Mouse (Mus musculus) liver (tissue): Measurements from ENCODE around the gene Plxnc1.

ENCODE experiments used
- DNase-seq: peaks from one replicate; pipeline ENCODE4 v3.0.0-alpha.2; 2020; ENCODE audit warnings: mixed read lengths

Plxnc1 gene

DNA sequence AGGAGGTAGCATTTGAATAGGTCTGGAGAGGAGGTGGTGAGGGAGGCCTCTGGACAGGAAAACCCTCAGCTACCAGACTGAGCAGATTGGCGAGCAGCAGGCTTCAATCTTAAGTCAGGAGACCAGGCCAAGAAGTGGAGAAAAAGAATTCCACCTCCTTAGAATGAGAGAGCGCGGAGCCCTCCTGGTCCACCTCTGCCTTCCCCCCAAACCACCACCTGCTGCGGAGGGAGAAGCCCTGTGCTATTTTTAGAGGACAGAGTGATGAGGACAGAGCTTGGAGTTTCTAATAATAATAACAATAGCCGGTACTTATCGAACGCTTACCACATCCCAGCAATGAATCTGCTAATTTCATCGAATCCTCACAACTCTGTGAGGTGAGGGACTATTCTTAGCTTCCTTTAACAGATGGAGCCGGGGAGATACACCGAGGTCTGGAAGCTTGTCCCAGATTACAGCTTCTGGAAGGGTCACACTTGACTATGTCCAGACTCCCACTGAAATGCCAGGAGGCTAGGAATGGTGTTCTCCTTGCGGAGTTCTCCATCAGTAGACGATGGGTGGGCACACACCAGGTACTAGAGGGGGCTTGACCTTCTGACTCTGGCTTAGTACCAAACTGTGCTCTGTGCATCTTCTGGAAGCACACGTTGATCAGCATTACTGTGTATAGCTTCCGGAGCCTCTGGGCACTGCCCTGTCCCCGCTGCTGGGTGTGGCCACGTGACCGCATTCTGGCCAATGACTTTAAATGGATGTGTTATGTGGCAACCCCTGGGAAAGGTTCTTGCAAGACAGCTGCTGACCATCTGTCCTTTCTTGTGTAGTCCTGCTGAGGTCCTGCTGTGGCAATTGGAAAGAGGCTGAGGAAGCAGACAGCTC lies 125.6 kb downstream of the Plxnc1 start:
- no peak for DNase-seq

DNA sequence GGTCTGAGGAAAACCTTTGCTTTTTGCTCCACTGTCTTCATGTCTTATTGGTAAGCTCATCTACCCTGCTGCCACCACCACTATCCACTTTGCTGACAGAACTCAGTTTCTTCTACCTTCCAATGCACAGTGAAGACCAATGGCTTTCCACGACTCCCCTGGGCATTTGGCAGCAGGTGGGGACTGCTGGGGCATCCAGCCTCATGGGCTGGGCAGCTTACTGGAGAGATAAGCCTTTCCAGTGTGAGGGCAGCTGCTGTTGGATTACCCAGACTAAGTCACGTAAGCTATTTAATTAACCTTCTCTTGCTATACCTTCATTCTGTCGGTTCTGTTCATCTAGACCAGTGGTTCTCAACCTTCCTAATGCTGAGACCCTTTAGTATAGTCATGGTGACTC lies 126.5 kb downstream of the Plxnc1 start:
- no peak for DNase-seq

DNA sequence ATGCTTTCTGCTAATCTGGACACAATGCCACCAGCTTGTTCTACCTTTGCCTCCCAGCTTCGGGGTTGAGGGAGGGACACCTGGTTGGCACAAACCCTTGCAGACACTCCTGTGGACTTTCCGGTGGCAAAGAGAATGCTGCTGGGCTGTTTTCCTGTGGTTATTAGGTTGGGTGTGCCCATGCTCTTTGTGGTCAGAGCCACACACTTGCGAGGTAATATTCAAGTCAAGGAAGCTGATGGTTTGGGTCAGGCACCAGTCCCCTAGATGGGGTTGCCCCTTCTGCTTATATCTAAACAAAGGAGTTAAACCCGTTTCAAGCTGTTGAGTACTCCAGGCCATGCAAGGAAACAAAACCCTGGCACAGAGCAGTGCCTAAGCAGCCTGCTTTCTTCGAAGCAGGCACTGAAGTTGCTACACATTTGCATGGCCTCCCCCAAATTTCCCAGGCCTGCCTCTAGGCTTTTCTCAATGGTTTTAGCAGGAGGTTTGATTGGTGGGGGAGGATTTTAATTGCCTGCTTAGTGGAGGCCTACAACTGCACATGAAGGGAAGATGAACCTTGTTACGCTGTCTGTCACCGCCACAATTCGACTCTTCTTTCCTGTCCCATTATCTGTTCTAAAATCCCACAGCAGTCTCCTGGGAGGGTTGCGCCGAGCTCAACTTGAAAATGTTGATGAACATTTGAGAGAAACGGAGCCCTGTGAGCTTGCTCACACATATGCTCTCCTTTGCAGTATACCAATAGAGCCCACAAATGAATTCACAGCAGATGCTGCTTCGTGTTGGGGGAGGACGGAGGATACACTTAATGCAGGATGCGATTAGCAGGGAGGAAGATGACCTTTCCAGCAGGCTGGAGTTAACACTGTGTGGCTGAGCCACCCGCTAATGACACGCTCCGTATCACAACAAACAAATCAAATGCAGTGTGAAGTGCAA lies 132.5 kb downstream of the Plxnc1 start:
- no peak for DNase-seq

DNA sequence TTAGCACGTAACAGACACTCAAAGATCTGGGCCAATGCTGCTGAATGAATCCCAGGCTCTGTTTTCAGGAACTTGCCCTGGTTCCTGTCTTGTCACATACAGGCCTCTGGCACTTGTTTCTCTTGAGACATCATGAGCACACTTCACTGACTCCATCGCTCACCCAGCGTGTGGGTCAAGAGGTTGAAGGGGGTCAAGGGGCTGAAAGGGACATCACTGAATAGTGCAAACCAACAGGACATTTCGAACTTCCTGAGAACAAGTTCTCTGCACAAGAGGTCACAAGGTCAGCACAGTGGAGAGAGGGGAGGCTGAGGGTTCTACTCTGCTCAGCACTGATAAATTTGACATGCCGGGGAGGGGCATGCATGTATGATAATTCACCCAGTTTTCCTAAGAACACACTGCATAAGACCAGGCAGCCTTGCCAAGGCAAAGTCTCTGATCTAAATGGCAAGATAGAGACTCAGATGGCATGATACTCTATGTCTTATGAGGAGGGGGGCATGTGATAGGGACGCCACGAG lies 134.6 kb downstream of the Plxnc1 start:
- DNase-seq = no peak

DNA sequence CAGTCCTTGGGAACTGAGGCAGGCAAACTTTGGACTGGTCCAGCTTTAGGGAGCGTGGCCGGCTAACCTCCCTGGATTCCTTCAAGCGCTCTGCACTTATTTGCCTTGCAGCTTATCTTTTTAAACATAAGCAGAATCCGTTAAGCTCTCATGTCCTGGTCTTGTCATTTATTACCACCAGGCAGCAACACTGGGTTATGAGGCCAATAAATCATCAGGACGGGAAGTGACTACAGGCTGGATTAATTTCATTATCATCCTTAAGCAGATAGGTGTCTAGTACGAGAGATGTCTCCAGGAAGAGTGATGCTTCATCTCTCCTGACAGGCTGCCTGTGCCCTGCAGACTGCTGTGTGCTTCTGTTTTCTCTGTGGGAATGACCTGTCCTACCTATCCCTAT lies 136.4 kb downstream of the Plxnc1 start:
- no peak for DNase-seq

DNA sequence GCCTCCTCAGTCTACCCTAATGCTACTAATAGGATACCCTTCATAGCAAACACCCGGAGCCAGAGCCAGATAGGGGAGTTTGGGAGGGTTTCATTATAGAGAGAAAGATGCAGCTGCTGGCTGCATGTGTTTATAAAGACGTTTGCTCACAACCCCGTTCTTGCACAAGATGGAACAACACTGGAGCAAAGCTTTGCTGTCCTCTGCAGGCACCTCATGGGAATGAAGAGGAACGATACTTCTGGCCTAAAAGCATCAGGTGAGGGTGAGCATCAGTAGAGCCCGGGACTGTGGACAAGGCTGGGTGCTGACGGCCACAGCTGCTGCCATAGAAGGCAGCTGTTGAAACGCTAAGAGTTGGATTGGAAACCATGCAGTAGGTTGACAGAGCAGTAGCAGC lies 137.3 kb downstream of the Plxnc1 start:
- no peak for DNase-seq

DNA sequence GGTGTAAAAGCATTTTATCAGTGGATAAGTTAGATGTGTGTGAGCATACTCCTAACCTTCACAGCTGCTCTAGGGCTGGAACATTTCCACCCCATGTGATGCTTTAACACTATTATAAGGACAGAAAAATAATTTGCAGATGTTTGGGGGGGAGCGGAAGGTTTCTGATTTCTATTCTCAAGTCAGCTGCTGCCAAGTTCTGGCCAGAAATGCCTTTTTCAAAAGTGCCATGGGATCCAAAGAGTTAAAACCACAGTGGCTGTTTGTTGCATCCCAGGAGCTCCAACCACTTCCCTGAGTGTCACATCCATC lies 139.8 kb downstream of the Plxnc1 start:
- DNase-seq = no peak

DNA sequence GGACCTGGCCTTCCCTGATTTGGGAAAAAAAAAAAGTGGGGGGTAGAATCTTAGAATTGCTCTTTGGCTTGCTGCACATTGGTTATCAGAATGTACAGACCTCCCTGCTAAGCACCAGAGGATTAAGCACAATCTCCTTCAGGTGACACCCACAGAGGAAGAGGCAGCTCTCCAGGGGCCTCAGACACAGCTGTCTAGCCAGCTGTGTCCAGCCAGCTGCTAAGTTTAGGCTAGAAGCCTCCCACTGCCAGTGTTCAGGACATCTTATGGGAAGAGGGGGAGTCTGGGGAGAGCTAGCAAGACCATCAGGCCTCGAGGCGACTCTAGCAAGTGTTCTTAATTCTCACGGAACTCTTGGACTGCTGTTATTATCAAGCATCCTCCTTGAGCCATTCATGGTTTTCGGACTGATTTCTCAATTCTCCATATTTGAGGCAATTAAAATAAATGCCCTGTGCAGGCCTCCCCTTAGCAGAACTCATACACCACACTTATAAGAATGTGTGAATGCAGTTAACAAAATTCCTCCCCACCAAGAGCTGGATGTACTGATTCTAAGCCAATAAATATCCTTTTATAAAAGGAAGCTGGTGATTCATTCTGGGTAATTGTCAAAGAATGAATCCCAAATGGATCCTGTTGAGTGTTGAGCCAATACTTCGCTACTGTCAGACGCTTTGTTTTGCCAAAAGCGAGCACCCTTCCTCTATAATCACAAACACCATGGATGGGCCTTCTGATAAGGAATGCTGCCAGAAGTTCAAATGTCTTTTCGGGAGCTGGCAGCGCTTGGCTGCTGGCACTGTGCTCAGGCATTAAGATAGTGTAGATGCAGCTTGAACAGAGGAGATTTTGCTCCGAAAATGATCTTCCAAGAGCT lies 140.4 kb downstream of the Plxnc1 start:
- no peak for DNase-seq

DNA sequence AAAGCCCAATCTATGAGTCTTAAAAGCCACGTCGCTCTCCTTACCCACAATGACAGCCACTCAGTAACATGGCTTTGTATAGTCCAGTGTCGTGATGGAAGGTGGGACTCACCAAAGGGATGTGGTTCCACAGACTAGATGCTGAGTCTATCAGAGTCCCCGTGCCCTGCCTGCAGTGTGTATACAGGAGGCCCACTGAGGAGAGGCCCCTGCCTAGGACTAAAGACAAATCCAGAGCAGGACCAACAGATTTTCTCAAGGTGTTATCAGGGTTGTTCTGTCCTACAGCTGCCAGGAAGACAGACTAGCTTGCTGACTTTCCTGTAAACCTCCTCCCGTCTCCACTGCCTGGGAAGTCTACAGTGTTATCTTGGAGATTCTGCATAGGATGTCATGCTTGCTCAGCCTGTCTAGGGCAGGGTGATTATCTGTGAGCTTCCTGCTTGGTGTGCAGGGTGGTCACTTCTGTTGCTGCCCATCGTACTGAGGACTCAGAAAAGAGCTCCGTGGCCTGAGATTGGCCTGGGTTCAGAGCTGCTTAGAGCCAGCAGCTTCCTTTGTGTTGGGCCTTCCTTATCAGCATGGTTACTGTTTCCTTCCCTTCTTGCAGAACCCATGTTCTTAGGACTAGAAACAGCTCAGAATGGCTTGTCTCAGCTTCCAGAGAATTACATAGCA lies 143.8 kb downstream of the Plxnc1 start:
- no peak for DNase-seq

DNA sequence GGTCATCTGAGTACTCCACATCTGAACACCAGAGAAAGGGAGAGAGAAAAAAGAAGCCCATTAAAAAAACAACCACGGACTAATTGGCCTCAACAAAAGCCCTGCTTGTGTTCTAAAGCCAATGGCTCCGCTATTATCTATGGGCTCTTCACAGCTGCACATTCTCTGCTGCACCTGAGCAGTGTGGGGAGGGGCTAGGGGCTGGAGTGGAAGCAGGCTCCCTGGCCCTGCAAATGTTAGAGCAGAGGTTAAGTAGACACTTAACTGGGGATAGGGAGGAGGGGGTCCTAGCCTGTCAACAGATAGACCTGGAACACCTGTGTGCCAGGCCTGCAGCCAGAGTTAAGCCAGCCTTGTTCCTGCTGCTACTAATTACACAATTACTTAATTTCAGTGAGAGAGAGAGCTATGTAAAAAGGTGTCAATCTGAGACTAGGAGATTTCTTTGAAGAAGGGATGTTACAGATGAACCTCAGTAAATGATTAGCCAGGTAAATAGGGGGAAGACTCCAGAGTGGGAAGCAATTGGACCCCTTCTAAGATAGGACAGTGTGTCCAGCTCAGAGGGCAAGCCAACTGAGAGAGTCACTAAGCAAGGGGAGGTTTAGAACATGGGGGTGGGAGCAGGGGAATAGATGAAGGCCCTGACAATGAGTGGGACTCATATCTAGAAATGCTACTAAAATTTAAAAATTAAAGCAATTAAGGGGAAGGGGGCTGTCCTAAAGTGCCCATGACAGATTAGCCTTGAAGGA lies 145.0 kb downstream of the Plxnc1 start:
- no peak for DNase-seq

DNA sequence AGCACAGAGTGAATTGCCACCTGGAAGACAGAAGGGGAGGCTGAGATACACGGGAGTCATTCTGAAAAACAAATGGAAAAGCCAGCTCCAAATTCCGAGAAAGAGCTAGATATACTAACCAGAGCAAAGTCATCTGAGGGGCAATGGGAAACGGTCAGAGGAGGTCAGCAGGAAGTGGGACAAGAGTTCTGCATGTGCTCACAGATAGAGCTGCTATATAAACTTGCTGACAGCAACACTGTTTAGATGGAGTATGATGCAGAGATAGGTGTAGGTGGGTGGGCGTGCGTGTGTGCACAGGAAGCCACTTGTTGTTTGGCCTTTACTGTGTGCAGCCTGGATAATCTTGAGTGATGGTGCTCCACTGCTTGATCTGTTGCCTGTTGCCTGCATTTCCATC lies 146.5 kb downstream of the Plxnc1 start:
- DNase-seq = no peak

DNA sequence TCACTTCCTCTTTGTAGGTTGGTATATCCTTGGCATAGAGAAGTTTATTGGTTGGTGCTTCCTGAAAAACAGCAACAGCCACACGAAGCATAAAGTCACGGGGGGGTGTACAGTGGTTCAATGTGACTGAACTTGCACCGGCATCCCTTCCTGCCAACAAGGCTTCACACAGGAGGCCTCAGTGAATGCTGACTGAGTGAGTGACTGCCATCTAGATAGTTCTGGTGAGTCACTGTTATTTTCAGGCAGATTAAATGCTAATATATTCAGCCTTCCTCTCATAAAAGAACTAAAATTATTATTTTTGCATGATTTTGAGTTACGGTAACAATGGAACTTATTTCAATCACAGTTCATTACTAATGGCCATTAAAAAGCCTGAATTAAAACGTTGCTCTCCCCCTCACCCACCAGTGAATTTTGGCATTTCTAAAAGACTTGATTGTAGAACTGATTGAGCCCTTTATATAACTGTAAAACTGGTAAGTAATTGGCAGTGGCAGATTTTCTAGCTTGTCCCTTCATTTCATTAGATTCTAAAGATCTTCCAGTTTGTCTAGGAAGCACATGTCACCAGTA lies 149.9 kb downstream of the Plxnc1 start:
- no peak for DNase-seq

DNA sequence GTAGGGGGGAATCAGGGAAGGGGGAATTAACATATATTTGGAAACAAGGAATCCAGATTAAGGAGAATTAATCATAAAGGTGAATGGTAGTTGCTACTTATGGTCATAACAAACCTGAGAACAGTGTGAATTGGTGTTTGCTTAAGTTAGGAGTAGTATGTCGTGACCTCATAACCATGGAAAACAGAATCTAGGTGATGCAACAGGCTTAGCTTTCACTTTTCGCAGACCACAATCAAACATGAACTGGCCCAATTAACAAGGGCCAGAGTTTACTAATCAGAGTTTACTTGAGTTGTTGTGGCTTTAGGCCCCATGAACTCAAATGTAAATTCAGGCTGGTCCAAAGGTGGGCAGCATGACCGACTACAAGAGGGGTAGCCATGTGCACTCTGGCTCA lies 150.7 kb downstream of the Plxnc1 start:
- no peak for DNase-seq

DNA sequence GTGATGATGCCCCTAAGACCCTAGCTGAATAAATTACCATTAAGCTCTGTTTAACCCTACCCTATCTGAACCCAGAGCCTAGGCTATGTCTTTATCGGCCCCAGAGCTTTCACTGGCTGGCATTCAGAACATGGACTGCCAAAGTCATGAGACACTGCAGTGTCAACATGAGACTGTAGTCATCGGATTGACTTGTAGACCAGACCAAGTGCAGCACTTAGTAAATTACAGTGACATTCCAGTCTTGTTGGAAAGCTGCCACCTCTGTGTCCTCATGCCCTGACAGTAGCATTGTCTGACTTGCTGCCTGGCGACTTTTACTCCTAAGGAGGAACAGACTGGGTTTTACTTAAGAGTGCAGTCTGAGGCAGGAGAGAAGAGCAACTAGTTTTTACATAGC lies 155.4 kb downstream of the Plxnc1 start:
- DNase-seq = no peak

DNA sequence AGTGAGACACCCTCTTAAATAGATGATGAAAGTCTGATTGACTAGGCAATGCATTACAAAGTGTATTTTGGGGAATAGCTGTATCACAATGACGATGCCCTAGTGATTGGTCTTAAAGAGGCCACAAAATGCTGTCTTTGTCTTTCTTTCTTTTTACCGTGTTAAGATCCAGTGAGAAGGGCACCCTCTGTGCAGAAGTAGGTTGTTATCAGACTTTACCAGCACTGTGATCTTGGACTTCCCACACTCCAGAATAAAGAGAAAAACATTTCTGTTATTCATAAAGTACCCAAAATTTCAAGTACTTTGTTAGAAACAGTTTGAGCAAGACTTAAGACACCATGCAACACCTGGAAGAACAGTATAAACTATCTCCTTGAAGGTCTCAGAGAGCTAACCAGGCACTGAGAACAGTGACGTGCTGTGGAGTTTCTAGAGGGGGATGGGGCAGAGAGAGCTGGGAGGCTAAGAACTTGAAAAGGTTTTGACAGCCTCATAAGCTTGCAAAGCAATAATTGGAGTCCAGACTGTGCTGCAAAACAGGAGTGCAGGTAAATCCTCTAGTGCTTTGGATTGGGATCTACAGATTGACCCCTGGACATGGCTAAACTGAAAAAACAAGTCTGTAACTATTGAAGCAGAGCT lies 163.9 kb downstream of the Plxnc1 start:
- DNase-seq = no peak

DNA sequence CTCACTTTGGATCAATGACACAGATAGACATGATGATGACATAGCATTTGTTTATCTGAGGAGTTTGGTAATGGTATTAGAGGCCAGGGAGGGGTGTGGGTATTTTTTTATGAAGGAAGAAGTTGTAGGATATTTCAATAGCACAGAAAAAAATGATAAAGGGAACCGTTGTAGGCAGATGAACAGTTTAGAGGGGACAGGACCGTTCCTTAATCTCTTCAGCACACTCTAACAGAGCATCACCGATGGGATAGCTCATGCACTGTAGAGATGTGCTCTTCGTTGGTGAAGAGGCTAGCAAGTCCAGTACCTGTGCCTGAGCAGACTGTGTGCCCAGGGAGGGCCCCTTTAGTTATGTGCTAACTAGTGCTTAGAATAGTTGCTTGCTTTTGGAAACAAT lies 165.3 kb downstream of the Plxnc1 start:
- no peak for DNase-seq

DNA sequence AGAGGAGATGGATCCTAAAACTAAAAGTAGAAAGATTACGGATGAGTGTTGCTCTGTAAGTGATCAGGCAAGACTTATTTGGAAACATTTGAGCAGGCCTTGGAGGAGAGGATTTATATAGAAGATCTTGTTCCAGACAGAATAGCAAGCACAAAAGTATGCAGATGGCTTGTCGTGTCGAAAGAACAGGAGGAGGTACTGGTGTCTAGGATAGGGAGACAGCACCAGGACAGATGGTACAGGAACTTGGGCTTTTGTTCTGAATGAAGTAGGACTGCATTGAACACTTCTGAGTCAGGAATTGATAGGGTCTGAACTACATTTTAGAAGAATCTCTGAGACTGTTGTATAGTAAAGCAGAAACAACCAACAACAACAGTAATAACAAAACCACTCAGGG lies 167.1 kb downstream of the Plxnc1 start:
- no peak for DNase-seq

DNA sequence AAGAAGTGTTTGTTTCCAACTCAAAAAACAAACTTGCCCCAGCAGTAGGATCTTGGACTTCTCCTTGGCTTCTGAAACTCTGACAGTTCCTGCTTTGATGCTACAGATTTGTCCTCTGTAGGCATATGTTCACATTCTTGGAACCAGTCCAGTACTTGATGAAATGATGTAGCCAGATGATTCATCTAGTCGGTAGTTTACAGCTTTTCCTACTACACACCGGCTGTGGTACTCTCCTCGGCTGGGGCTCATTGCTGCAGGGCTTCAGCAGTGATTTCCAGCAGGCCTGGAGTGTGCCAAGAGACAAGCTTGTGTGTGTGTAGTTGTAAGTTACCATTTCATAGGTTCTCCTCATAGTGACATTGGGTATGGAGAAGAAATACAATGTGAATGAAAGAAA lies 173.1 kb downstream of the Plxnc1 start:
- DNase-seq = no peak

DNA sequence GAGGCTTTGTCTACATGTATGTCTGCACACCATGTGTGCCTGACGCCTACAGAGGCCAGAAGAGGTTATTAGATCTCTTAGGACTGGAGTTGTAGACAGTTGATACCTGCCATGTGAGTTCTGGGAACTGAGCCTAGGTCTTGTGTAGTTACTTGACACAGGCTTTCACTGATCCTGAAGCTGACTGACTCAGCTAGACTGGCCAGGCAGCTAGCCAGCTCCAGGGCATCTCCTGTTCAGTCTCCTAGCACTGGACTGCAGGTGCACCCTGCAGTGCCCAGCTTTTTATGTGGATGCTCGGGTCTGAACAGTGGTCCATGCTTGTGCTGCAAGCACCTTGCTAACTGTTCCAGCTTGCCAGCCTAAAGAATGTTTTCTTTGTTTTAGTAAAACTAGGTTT lies 197.6 kb downstream of the Plxnc1 start:
- DNase-seq = no peak

DNA sequence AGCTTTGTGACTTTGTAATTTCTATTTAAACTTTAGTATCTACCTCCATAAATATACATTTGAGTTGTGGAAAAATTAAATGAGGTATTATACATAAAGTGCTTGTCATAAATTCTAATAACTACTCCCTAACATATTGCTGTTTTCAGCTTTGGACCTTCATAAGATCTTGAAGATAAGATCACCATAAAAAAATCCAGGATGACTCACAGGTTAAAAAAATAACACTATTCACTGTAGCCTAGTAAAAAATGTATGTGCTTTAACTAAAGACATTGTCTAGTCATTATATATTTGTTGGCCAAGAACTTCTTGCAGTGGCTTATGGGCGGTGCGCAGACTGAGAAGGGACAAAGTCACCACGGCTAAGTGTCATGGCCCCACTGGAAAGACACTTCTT lies 203.2 kb downstream of the Plxnc1 start:
- no peak for DNase-seq
